Mouse (Mus musculus): Measurements from ENCODE around the gene Abca17. TPM values are rescaled to one million over a fixed set of nuclear protein-coding genes. Genes with fewer than 3 reads are reported as not detected.
A peak's percentile ranks its signal among the peaks of the same experiment; 100 is the strongest.

The Abca17 gene
- 0.41 and 0.65 TPM in 2 replicates for polyA plus RNA-seq (2015; fragmentation: Nextera tagmentation; extraction: Ambion mirVana)

GRCm38 (mm10) chr17:24350926-24351759 is at the start of gene Abca17:
Abca17 (minus strand) TSS chr17:24351068.
- Histone ChIP-seq H3K9me3 (no peaks in the 10 kb centered on the region), H3K27me3 (replicated peaks) (peaks cover 10% of the 10 kb centered on the region), H3K4me3 (peak within 1 kb of the TSS; percentile 67), H3K4me2 (peak within 1 kb of the TSS; percentile 87), H3K9ac (peak within 1 kb of the TSS; percentile 85), H3K27ac (peak within 1 kb of the TSS; percentile 80), H3K4me1 (peaks cover 33% of the 10 kb centered on the region), H3K36me3 (replicated peaks) (no peaks in the 10 kb centered on the region)
- peak; percentile 56 for ATAC-seq (replicated peaks)
- 4% methylated on average over 42 of the region's 42 CpGs for WGBS

GRCm38 (mm10) chr17:24394456-24394855 is 43.6 kb upstream of the Abca17 start:
- H3K9me3 ChIP-seq = no peaks in the 10 kb centered on the region
- no peaks in the 10 kb centered on the region for H3K4me1 ChIP-seq
- WGBS = 93% methylated on average over 7 of the region's 7 CpGs
- peaks cover 34% of the 10 kb centered on the region; the same call in 1 of the 2 replicates for H3K36me3 ChIP-seq (replicated peaks)
- no peak overlapping the region for H3K4me2 ChIP-seq
- H3K27me3 ChIP-seq (replicated peaks) = no peaks in the 10 kb centered on the region
- H3K27ac ChIP-seq = no peak overlapping the region
- ATAC-seq (replicated peaks) = no peak
- H3K4me3 ChIP-seq = no peak overlapping the region
- H3K9ac ChIP-seq = no peak overlapping the region

DNA sequence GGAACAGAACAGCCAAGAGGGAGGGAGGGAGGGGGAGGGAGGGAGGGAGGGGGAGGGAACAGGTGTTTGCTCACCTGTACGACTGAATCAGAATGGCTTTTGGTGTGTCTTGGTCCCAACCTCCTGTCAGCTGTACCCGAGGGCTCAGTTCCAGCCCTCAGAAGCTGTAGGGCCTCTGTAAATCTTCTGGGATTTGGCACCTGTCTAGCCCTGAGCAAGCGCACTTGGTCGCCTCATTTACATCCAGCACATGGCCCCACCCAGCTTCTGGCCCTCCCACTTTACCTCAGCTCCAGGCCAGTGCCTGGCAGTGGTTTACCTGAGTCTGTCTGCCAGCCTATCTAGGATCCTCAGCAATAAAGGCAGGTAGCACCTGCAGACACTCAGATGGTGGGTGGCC is 42.7 kb upstream of the Abca17 start:
- Histone ChIP-seq H3K36me3 (replicated peaks) (peaks cover 38% of the 10 kb centered on the region), H3K9me3 (no peaks in the 10 kb centered on the region), H3K4me1 (no peaks in the 10 kb centered on the region), H3K4me2 (no peak overlapping the region), H3K4me3 (no peak overlapping the region), H3K27ac (no peak overlapping the region), H3K9ac (no peak overlapping the region), H3K27me3 (replicated peaks) (no peaks in the 10 kb centered on the region)
- ATAC-seq (replicated peaks) = no peak
- 48% methylated on average over 3 of the region's 4 CpGs for WGBS

DNA sequence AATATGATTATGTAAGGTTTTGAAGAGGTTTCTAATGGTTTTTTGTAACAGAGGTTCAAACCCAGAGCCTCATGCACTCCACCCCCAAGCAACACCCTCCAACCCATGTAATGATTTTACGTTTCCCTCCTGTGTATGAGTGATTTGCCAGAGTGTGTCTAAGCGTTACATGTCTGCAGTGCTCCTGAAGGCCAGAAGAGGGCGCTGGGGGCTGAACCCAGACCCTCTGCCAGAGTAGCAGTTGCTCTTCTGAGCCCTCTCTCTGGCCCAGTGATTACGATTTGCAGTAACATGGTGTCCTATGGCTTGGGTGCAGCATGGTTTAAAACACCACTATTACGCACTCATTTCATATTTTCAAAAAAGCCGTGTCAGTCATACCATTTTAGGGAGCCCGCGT is 40.3 kb upstream of the Abca17 start:
- H3K4me2 ChIP-seq = no peak overlapping the region
- no peak overlapping the region for H3K27ac ChIP-seq
- ATAC-seq (replicated peaks) = no peak
- H3K9ac ChIP-seq = no peak overlapping the region
- H3K4me1 ChIP-seq = no peaks in the 10 kb centered on the region
- no peak overlapping the region for H3K4me3 ChIP-seq
- WGBS = 67% methylated on average over 8 of the region's 8 CpGs
- no peaks in the 10 kb centered on the region for H3K27me3 ChIP-seq (replicated peaks)
- no peaks in the 10 kb centered on the region for H3K9me3 ChIP-seq
- H3K36me3 ChIP-seq (replicated peaks) = peaks cover 46% of the 10 kb centered on the region

DNA sequence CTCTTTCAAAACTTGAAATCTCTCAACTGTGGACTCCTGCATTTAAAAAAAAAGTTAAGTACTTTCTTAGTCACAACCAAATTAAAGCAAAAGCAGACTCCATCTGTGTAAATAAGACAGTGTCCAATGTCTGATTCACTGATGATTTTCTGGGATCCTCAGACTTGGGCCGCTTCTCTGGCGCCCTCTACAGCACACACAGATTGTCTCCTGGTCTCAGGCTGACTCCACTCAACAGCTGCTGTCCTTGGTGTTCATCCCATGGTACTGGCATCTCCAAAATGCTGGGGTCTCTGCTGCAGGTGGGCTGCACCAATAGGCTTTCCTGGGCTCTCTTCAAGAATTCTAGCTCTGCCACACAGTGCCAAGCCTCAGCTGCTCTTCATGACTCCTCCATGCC is 39.0 kb upstream of the Abca17 start:
- WGBS = 3% methylated on average over 2 of the region's 2 CpGs
- peaks cover 55% of the 10 kb centered on the region for H3K36me3 ChIP-seq (replicated peaks)
- ATAC-seq (replicated peaks) = no peak

GRCm38 (mm10) chr17:24388711-24389110 is 37.8 kb upstream of the Abca17 start:
- Histone ChIP-seq H3K4me1 (no peaks in the 10 kb centered on the region), H3K9me3 (no peaks in the 10 kb centered on the region), H3K4me3 (no peak overlapping the region), H3K27ac (no peak overlapping the region), H3K36me3 (replicated peaks) (peaks cover 65% of the 10 kb centered on the region), H3K4me2 (no peak overlapping the region), H3K27me3 (replicated peaks) (no peaks in the 10 kb centered on the region), H3K9ac (no peak overlapping the region)
- 90% methylated on average over 5 of the region's 5 CpGs for WGBS
- ATAC-seq (replicated peaks) = no peak

More for the DNA sequence above, 39.0 kb upstream of the Abca17 start:
- Histone ChIP-seq H3K4me3 (no peak overlapping the region), H3K4me2 (no peak overlapping the region), H3K9me3 (no peaks in the 10 kb centered on the region), H3K9ac (no peak overlapping the region), H3K4me1 (no peaks in the 10 kb centered on the region), H3K27ac (no peak overlapping the region), H3K27me3 (replicated peaks) (no peaks in the 10 kb centered on the region)

DNA sequence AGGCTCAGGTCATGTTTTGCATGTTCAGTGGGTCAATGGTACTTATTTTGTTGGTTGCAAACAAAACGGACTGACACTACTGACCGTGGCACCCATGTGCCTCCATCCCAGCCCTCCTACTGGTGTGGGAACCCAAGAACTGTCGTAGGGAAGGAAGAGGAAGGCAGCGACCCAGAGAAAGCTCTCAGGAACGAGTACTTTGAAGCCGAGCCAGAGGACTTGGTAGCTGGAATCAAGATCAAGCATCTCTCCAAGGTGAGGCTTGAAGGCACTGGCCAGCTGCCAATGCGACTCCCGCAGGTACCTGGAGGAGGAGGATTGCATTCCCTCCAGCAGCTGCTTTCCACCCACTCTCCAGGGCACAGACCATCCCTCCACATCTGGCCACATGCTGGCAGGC is 32.9 kb upstream of the Abca17 start:
- Histone ChIP-seq H3K4me1 (no peaks in the 10 kb centered on the region), H3K9me3 (no peaks in the 10 kb centered on the region), H3K36me3 (replicated peaks) (peaks cover 51% of the 10 kb centered on the region), H3K27me3 (replicated peaks) (no peaks in the 10 kb centered on the region), H3K9ac (no peak overlapping the region), H3K4me2 (no peak overlapping the region), H3K4me3 (no peak overlapping the region), H3K27ac (no peak overlapping the region)
- 88% methylated on average over 8 of the region's 8 CpGs for WGBS
- ATAC-seq (replicated peaks) = no peak

GRCm38 (mm10) chr17:24378496-24378895 is 27.6 kb upstream of the Abca17 start:
- no peaks in the 10 kb centered on the region for H3K4me1 ChIP-seq
- H3K4me3 ChIP-seq = no peak overlapping the region
- WGBS = 97% methylated on average over 2 of the region's 2 CpGs
- no peaks in the 10 kb centered on the region for H3K9me3 ChIP-seq
- H3K4me2 ChIP-seq = no peak overlapping the region
- ATAC-seq (replicated peaks) = no peak
- no peaks in the 10 kb centered on the region for H3K27me3 ChIP-seq (replicated peaks)
- H3K9ac ChIP-seq = no peak overlapping the region
- no peak overlapping the region for H3K27ac ChIP-seq
- peaks cover 51% of the 10 kb centered on the region for H3K36me3 ChIP-seq (replicated peaks)

- 92% methylated on average over 6 of the region's 6 CpGs for WGBS
- H3K9me3 ChIP-seq = no peaks in the 10 kb centered on the region
- H3K27ac ChIP-seq = no peak overlapping the region
- no peaks in the 10 kb centered on the region for H3K4me1 ChIP-seq
- no peaks in the 10 kb centered on the region for H3K27me3 ChIP-seq (replicated peaks)
- peaks cover 54% of the 10 kb centered on the region; the same call in 1 of the 2 replicates for H3K36me3 ChIP-seq (replicated peaks)
- H3K4me3 ChIP-seq = no peak overlapping the region
- no peak overlapping the region for H3K9ac ChIP-seq
- no peak overlapping the region for H3K4me2 ChIP-seq
- no peak for ATAC-seq (replicated peaks)
These were observed 25.0 kb upstream of the Abca17 start for GRCm38 (mm10) chr17:24375886-24376285.

DNA sequence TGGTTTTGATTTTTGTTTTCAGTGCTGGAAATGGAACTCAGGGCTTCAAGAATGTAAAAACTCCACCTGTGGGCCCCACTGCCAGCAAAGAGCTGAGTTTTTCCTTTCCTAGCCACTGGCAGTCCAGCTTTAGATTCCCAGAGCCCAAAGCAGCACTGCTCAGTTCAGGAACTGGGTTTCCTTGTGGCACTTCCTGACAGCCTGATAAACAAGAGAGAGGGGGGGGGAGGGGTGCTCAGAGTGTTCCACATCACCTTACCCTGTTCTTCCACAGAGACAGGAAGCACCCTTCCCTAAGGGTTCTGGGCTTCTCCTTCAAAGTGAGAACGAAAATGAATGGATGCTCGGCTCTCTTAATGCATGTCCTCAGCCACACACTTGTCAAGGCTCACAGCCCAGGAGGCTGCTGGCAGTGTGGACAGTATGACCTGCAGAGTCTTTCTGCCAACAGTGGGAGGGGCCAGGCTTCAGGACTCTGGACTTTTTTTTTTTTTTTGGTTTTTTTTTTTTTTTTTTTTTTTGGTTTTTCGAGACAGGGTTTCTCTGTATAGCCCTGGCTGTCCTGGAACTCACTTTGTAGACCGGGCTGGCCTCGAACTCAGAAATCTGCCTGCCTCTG is 24.3 kb upstream of the Abca17 start:
- Histone ChIP-seq H3K4me3 (no peak overlapping the region), H3K4me2 (no peak overlapping the region), H3K4me1 (no peaks in the 10 kb centered on the region), H3K27ac (no peak overlapping the region), H3K9ac (no peak overlapping the region), H3K36me3 (replicated peaks) (peaks cover 58% of the 10 kb centered on the region; the same call in 1 of the 2 replicates), H3K9me3 (no peaks in the 10 kb centered on the region), H3K27me3 (replicated peaks) (no peaks in the 10 kb centered on the region)
- WGBS = 88% methylated on average over 4 of the region's 5 CpGs
- no peak for ATAC-seq (replicated peaks)

GRCm38 (mm10) chr17:24365863-24366262 is 15.0 kb upstream of the Abca17 start:
- Histone ChIP-seq H3K9ac (no peak overlapping the region), H3K27me3 (replicated peaks) (no peaks in the 10 kb centered on the region), H3K36me3 (replicated peaks) (peaks cover 14% of the 10 kb centered on the region), H3K27ac (no peak overlapping the region), H3K4me1 (no peaks in the 10 kb centered on the region), H3K9me3 (no peaks in the 10 kb centered on the region), H3K4me2 (no peak overlapping the region), H3K4me3 (no peak overlapping the region)
- WGBS = 33% methylated on average over 13 of the region's 13 CpGs
- no peak for ATAC-seq (replicated peaks)

GRCm38 (mm10) chr17:24364461-24364860 is 13.6 kb upstream of the Abca17 start:
- H3K27ac ChIP-seq = no peak overlapping the region
- H3K4me1 ChIP-seq = no peaks in the 10 kb centered on the region
- WGBS = 92% methylated on average over 9 of the region's 9 CpGs
- H3K9me3 ChIP-seq = no peaks in the 10 kb centered on the region
- H3K4me3 ChIP-seq = no peak overlapping the region
- H3K9ac ChIP-seq = no peak overlapping the region
- H3K4me2 ChIP-seq = no peak overlapping the region
- ATAC-seq (replicated peaks) = no peak
- H3K36me3 ChIP-seq (replicated peaks) = peaks cover 9% of the 10 kb centered on the region
- H3K27me3 ChIP-seq (replicated peaks) = no peaks in the 10 kb centered on the region

Measured in midbrain, embryonic 15.5 days (tissue).